Mouse (Mus musculus) gastrocnemius, postnatal 25 days (tissue): Measurements from ENCODE around the gene Inppl1. TPM values are rescaled to one million over a fixed set of nuclear protein-coding genes. Genes with fewer than 3 reads are reported as not detected.

Source experiments
- microRNA-seq, 2 experiments: library from miRNA; unstranded; fragments of <30 nt; microRNA quantifications; one replicate each; pipeline ENCODE4 v1.2.0; 2021; ENCODE audit warnings: borderline replicate concordance in 2 of 2
- total RNA-seq, 2 experiments: library from RNA; stranded (reverse); gene quantifications; 1 replicate in 1 of 2; 2 replicates in 1 of 2; pipeline ENCODE4 v1.2.3; 2021

Gene Inppl1
- total RNA-seq, 2 experiments from 2014 or later, result 79.7 to 88.0 TPM

Small RNA genes within 50 kb of the gene (microRNA-seq; reads per million reads assigned to microRNA genes)
- gene Gm22655, result 0 reads per million in 2 experiments

Other genes starting within 250 kb of the Inppl1 start
- 10 to 100 TPM; 49.2 to 50.8 TPM for gene Clpb, start 174.6 kb downstream of the Inppl1 start, total RNA-seq
- not detected for gene Phox2a, start 19.9 kb downstream of the Inppl1 start, total RNA-seq
- 1 to 10 TPM; 2.0 to 5.4 TPM for gene Folr2, start 19.0 kb upstream of the Inppl1 start, total RNA-seq
- gene Anapc15, start 25.5 kb upstream of the Inppl1 start, total RNA-seq, result 10 to 100 TPM; 14.2 to 17.6 TPM
- gene Folr1, start 32.6 kb upstream of the Inppl1 start, total RNA-seq, result under 1 TPM; 0.67 to 0.77 TPM
- gene Lamtor1, start 67.7 kb upstream of the Inppl1 start, total RNA-seq, result 100 to 1,000 TPM in 1 of 2 experiments, 10 to 100 TPM in 1; 94.3 to 103 TPM
- not detected for gene Tomt, start 68.1 kb upstream of the Inppl1 start, total RNA-seq
- 1 to 10 TPM; 3.0 to 4.2 TPM for gene Lrrc51, start 95.7 kb upstream of the Inppl1 start, total RNA-seq
- gene Numa1, start 95.9 kb upstream of the Inppl1 start, total RNA-seq, result 10 to 100 TPM; 43.8 to 46.7 TPM
- 1 to 10 TPM; 1.9 to 2.7 TPM for gene Il18bp, start 180.5 kb upstream of the Inppl1 start, total RNA-seq
- 10 to 100 TPM; 22.4 to 24.2 TPM for gene Rnf121, start 227.2 kb upstream of the Inppl1 start, total RNA-seq
- gene Xndc1, start 227.3 kb upstream of the Inppl1 start, total RNA-seq, result 1 to 10 TPM; 4.5 to 5.1 TPM
- under 1 TPM in 1 of 2 experiments, not detected in 1; 0.80 TPM for gene Xntrpc, start 227.5 kb upstream of the Inppl1 start, total RNA-seq
- 1 to 10 TPM in 1 of 2 experiments, under 1 TPM in 1; 0.43 to 1.1 TPM for gene Trpc2, start 244.9 kb upstream of the Inppl1 start, total RNA-seq